Mouse (Mus musculus) left cerebral cortex, adult 2 months (tissue): Measurements from ENCODE around the gene Itfg2. TPM values are rescaled to one million over a fixed set of nuclear protein-coding genes. Genes with fewer than 3 reads are reported as not detected.

Experiments
- DNase-seq, 2 experiments: peaks; one replicate each; pipeline ENCODE4 v3.0.0; 2021 to 2022; ENCODE audit warnings: low spot score in 2 of 2, mixed read lengths in 1 of 2; ENCODE audit errors: extremely low spot score in 1 of 2
- H3K27ac ChIP-seq: fragments of 200-600 bp; 2 replicates; pipeline ENCODE4 v1.8.1; 2022
- H3K4me3 ChIP-seq: fragments of 200-600 bp; 2 replicates; pipeline ENCODE4 v1.8.1; 2022
- CTCF ChIP-seq: fragments of 200-600 bp; IDR thresholded peaks from 2 replicates; pipeline ENCODE4 v1.8.1; 2022; ENCODE audit warnings: antibody characterized with exemption, mild to moderate bottlenecking, moderate library complexity
- intact Hi-C: fragments of 180-260 bp; cut with DNase I; formaldehyde crosslinking; loops from one replicate; pipeline ENCODE4 v1.15.1; 2025
- total RNA-seq, 2 experiments: library from RNA; stranded (reverse); gene quantifications; 2 replicates each; pipeline ENCODE4 v1.2.3; 2021

Itfg2 gene
- total RNA-seq, 2 experiments from 2014 or later: 34.8 to 36.0 TPM

GRCm38 (mm10) chr6:128433566-128433965, 8.8 kb upstream of the Itfg2 start:
- Histone ChIP-seq H3K4me3 (no peak overlapping the region), H3K27ac (no peak overlapping the region)
- TF ChIP-seq CTCF: no peak
- intact Hi-C loops: loop anchor here (10.0 kb wide), 1 partner anchor 1101 kb away; the partner anchor contains the start of gene Gabarapl1
- no peak for DNase-seq

- no peak for TF ChIP-seq CTCF
- intact Hi-C loops: loop anchor here (10.0 kb wide), 1 partner anchor 1102 kb away; the partner anchor contains the start of gene Gabarapl1
- Histone ChIP-seq H3K4me3 (no peak overlapping the region), H3K27ac (no peak overlapping the region)
- no peak for DNase-seq
Observed at GRCm38 (mm10) chr6:128432356-128432915, 7.7 kb upstream of the Itfg2 start.

- TF ChIP-seq CTCF: no peak
- no peak for DNase-seq
- Histone ChIP-seq H3K4me3 (no peak overlapping the region), H3K27ac (no peak overlapping the region)
- intact Hi-C loops: loop anchor here (10.0 kb wide), 1 partner anchor 1105 kb away; the partner anchor contains the start of gene Gabarapl1
Observed at GRCm38 (mm10) chr6:128429826-128430225, 5.1 kb upstream of the Itfg2 start.

- no peak for TF ChIP-seq CTCF
- Histone ChIP-seq H3K27ac (no peak overlapping the region), H3K4me3 (no peak overlapping the region)
- intact Hi-C loops: no loop called here
- DNase-seq: no peak
Observed at GRCm38 (mm10) chr6:128429300-128429699, 4.6 kb upstream of the Itfg2 start.

- no peak overlapping the region for H3K27ac ChIP-seq
- intact Hi-C loops: no loop called here
- no peak for TF ChIP-seq CTCF
- no peak for DNase-seq
- H3K4me3 ChIP-seq: no peak overlapping the region
Observed at GRCm38 (mm10) chr6:128427571-128427970, 2.8 kb upstream of the Itfg2 start.

GRCm38 (mm10) chr6:128425046-128425445, 315 bp upstream of the Itfg2 start:
- intact Hi-C loops: no loop called here
- no peak for DNase-seq
- TF ChIP-seq CTCF: no peak
- peak overlapping the region; percentile 68 for H3K4me3 ChIP-seq
- H3K27ac ChIP-seq: peak overlapping the region; percentile 100

- peak overlapping the region; percentile 68 for H3K4me3 ChIP-seq
- TF ChIP-seq CTCF: no peak
- intact Hi-C loops: no loop called here
- no peak for DNase-seq
- peak overlapping the region; percentile 100 for H3K27ac ChIP-seq
Observed at GRCm38 (mm10) chr6:128423496-128424268, 1.0 kb downstream of the Itfg2 start.

- Histone ChIP-seq H3K4me3 (no peak overlapping the region), H3K27ac (peak overlapping the region; percentile 78)
- DNase-seq: no peak
- no peak for TF ChIP-seq CTCF
- intact Hi-C loops: no loop called here
Observed at GRCm38 (mm10) chr6:128421480-128421879, 3.3 kb downstream of the Itfg2 start.

- DNase-seq: peak in 1 of 2 experiments; percentile 37
- peak overlapping the region; percentile 78 for H3K27ac ChIP-seq
- intact Hi-C loops: no loop called here
- no peak for TF ChIP-seq CTCF
- H3K4me3 ChIP-seq: no peak overlapping the region
Observed at GRCm38 (mm10) chr6:128421036-128421435, 3.7 kb downstream of the Itfg2 start.

- DNase-seq: no peak
- intact Hi-C loops: no loop called here
Observed at GRCm38 (mm10) chr6:128418076-128418475, 6.7 kb downstream of the Itfg2 start.

GRCm38 (mm10) chr6:128416169-128416568, 8.6 kb downstream of the Itfg2 start:
- H3K4me3 ChIP-seq: no peak overlapping the region
- TF ChIP-seq CTCF: no peak
- DNase-seq: no peak
- no peak overlapping the region for H3K27ac ChIP-seq
- intact Hi-C loops: no loop called here

More at GRCm38 (mm10) chr6:128418076-128418475, 6.7 kb downstream of the Itfg2 start:
- no peak for TF ChIP-seq CTCF
- Histone ChIP-seq H3K27ac (no peak overlapping the region), H3K4me3 (no peak overlapping the region)

- H3K27ac ChIP-seq: no peak overlapping the region
- peak; percentile 98 for TF ChIP-seq CTCF
Observed at GRCm38 (mm10) chr6:128411115-128411514, 13.6 kb downstream of the Itfg2 start.

More at GRCm38 (mm10) chr6:128411115-128411514, 13.6 kb downstream of the Itfg2 start:
- H3K4me3 ChIP-seq: no peak overlapping the region
- intact Hi-C loops: loop anchor here (2.0 to 5.0 kb wide), 3 partner anchors 49 to 176 kb away; partner anchors contain the start of genes Foxm1 and Rhno1
- peak; percentile 78 to 89 for DNase-seq
